Mouse (Mus musculus) hematopoietic stem cell, adult 5-6 weeks (primary cell): ENCODE data around the gene Scarb1. TPM values are rescaled to one million over a fixed set of nuclear protein-coding genes. Genes with fewer than 3 reads are reported as not detected.
A peak's percentile ranks its signal among the peaks of the same experiment; 100 is the strongest.

ENCODE experiments used
- ATAC-seq, 2 experiments: fragments of 125-278 bp in 1 of 2; replicated peaks in 1 of 2; 2 replicates each; pipeline ENCODE4 v1.8.0; 2016 to 2017; ENCODE audit warnings: inconsistent platforms in 2 of 2, mild to moderate bottlenecking in 2 of 2, moderate number of reproducible peaks in 2 of 2, low read depth in 1 of 2, moderate TSS enrichment in 1 of 2; ENCODE audit not compliant: low FRiP score in 2 of 2, poor library complexity in 2 of 2, severe bottlenecking in 2 of 2, insufficient read depth in 1 of 2, low TSS enrichment in 1 of 2
- total RNA-seq: library from RNA; stranded (forward); fragments of 172-1452, 232-1000 nt; gene quantifications from 2 replicates; pipeline ENCODE4 v1.2.3, GENCODE M21; 2017

Gene Scarb1
- total RNA-seq, 1 experiment from 2014 or later = 45.6 TPM

DNA sequence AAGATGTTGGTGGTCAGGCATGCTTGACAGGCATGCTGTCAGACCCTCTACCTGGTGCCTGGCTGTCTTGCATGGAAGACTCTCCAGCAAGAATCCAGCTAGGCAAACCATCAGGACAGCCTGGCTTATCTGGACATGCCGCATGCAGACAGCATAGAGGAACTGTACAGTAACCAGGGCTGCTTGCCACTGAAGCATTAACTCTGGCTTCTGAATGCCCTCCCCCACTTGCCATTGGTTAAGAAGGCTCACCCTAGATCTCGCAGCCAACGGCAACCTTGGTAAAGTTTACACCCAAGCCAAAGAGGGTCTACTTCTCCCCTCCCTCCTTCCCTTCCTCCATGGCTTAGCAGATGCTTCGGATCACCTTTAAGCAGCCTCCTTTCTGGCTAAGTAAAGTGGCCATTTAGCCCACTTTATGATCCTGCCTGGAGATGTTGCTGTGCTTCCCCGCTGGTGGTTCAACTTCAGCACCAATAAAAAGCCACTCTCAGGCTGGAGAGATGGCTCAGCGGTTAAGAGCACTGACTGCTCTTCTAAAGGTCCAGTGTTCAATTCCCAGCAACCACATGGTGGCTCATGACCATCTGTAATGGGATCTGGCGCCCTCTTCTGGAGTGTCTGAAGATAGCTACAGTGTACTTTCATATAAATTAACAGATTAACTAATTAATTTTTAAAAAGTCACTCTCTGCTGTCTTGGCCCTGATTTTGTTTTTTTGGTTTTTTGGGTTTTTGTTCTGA lies 30.2 kb upstream of the Scarb1 start:
- no peak for ATAC-seq

DNA sequence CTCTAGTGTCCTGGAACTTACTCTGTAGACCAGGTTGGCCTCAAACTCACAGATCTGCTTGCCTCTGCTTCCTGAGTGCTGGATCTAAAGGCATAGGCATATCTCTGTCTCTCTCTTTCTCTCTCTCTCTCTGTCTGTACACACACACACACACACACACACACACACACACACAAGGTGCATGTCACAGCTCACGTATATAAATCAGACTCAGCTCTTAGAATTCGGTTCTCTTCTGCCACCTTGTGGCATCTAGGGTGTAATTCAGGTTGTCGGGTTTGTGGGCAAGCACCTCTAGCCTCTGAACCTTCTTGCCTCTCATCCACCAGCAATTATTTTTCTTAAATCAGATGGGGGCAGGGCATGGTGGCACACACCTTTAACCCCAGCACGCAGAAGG lies 27.7 kb upstream of the Scarb1 start:
- peak; percentile 76 to 86; a peak in 3 of 4 replicates for ATAC-seq

DNA sequence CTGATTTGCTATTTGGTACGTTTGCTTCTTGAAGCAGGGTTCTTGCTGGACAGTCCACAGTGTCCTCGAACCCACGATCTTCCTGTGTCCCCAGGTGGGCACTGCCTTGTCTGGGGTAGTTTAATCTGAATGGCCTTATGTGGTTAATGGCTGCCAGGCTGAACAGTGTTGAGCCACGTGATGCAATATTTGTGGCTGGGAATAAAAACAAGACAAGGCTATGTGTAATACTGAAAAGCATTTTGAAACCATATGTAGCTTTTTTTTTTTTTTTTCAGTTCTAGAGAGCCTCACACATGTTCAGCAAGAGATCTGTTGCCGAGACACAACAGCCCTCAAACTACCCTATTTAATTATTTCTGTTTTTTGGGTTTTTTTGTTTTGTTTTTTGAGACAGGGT lies 27.3 kb upstream of the Scarb1 start:
- ATAC-seq = peak in 1 of 2 experiments; percentile 59; a peak in 2 of 4 replicates

DNA sequence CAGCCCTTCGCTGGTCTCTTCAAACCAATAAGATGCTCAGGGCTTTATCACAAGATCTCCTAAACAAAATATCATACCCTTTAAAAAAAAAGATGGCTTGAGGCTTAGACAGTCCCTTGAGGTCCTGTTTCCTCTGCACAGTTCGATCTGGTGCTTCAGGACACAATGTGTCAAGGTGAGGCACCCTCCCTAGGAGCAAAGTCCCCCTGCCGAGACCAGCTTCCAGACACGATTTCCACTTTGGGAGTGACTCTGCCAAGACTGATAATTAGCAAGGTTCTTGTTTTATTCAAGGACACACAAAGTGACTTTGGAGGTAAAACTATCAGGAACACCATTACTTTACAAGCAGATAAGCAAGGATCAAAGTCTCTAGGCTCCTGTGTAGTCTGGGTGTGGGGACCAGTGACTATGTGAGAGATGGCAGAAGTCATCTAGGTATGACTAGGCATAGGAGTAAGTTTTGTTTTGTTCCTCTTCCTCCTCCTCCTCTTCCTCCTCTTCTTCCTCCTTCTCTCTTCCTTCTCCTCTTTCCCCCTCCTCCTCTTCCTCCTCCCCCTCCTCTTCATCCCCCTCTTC lies 24.0 kb upstream of the Scarb1 start:
- no peak for ATAC-seq

DNA sequence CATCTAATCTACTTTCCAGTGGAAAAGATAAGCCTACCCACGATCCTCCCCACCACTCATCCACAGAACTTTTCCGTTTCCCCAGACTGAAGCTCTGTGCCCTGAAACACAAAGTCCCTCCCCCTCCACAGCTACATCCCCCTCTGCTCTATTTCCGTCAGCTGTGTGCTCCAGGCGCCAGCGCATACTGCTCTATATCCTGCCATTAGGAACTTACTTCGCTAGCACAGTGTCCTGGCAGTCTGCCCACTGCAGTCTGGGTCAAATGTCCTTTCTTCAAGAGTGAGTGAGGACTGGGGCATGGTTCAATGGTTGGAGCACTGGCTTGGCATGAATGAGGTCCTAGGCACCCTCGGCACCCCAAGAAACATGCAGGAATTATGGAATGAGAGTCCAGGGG lies 23.0 kb upstream of the Scarb1 start:
- ATAC-seq = no peak

DNA sequence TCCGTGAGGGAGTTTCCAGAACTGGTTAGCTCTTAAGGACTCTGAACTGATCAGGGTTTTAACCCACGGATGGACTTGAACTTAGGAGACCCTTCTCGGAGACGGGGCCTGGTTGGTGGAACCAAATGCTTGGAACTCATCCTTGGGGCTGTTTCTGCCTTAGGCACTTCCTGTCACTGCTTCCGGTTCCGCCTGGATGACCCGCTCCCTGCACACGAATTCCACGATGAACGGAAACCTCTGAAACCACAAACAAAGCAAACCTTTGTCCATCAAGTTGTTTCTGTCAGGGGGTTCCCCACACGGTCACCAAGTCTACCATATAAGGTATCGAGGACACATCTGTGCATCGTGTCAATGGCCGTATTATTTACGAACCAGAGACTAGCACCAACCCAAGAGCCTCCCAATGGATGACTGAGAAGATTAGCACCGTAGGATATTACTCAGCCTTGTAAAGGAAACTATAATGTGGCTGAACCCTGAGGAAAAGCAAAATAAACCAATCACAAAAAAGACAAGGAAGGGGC lies 20.2 kb upstream of the Scarb1 start:
- no peak for ATAC-seq

DNA sequence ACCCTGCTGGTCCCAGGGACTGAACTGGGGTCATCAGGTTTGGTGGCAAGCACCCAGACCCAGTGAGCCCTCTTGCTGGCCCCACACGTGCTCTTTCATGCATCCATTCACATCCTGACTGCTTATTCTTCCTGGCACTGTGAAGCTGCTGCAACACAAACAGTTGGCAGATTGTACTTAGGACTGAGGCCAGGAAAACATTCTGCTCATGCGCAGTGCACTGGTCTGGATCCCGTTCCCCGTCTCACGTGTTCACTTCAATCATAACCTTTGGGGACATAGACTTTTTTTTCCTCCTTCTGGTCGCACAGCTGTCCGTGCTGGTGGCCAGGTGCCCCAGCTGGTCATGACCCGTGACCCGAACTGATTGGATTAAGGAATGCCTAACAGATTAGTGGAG lies 19.7 kb upstream of the Scarb1 start:
- no peak for ATAC-seq

DNA sequence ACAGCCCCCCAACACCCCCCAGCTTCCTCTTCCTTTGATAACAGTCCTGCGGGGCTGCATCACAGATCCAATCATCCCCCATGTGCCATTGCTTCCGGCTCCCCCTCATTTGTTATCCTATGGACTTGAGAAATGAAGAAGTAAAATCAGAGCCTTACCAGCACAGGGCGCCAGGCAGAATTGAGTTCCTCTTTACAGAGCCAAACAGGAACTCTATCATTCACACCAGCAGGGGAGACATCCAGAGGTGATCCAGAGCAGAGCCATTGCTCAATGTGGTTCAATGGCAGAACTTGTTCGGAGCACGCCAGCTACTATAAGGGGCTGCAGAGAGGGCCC lies 17.3 kb upstream of the Scarb1 start:
- ATAC-seq = peak; percentile 93 to 95

DNA sequence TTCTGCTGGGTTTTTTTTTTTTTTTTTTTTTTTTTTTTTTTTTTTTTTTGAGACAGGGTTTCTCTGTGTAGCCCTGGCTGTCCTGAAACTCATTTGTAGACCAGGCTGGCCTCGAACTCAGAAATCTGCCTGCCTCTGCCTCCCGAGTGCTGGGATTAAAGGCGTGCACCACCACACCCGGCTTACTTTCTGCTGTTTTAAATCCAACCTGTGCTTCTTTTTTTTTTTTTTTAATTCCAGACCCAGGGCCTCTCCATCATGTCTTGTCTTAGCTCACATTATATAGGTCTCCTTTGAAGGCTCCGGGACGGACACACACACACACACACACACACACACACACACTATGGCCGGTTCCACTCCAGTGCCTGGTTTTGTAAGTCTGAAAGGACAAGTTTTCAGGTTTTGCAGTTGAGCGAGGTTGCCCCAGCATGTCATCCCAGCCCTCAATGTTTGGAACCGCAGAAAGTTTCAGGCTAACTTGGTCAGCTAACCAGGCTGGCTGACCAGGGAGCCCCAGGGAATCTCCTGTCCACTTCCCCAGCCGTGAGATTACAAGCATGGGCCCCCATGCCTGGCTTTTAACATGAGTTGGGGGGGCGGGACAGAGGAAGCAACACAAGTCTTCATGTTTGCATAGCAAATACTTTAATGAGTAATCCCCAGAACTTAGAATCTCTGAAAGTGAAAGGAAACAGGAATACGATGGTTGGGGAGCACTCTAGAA lies 16.8 kb upstream of the Scarb1 start:
- peak in 1 of 2 experiments; percentile 20; a peak in 2 of 4 replicates for ATAC-seq

DNA sequence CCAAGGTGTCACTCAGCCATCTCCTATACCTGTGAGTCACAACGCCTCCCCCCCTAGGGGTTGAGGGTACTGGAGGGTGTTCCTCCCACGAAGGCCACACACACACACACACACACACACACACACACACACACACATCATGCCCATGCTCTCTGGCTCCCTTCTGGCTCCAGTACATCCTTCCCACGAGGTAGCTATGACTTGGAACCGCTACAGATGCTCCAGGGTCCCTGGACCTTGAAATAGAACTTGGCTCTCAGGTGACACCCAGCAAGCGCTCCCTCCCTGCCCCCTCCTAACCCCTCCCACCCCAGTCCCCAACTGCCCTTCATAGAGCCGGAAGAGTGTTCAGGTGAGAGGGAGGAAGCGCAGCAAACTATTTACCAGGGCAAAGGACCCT lies 14.8 kb upstream of the Scarb1 start:
- no peak for ATAC-seq

DNA sequence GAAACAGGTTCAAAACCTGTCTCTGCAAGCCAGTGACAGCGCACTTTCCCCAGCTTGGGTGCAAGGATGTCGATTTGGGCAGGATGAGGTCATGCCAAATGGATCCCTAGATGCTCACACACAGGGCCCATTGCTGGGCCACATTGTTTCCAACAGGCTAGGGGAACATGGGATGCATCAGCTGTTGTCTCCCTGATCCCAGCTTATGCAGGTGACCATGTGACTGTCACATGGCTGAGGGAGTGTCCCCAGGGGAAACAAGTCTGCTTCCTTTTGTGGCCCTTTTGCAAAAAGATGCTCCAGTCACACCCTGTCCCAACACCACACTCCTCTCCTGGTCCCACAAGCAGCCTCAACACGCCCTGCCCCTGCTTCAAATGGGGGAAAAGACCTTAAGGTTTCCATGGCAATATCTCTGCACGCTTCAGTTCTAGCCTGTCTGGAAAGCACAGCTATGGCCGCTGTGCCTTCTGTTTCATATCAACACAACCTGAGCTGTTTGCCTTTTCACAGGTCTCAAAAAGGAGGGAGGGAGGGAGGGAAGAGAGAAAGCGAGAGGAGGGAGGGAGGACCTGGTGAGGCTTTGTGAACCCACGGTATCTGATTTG lies 14.1 kb upstream of the Scarb1 start:
- ATAC-seq = no peak

DNA sequence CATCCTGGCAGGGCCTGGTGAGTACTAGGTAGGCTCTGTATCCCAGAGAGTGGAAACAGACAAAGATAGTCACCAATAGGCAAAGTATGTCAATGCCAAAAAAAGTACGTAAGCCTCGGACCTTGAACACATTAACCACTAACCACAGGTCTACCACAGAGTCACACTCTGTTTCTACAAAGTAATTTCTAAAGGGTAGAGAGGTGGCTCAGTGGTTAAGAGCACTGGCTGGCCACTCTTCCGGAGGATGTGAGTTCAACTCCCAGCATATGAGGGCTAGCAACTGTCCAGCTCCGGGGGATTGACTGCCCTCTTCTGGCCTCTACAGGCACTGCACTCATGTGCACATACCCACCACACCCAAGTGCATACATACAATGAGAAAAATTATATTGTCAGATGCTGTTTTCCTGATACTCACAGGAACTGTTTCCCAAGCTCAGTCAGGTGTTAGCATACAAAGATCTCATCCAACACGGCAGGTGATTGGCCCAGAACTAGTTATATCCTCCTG lies 11.9 kb upstream of the Scarb1 start:
- ATAC-seq = no peak

DNA sequence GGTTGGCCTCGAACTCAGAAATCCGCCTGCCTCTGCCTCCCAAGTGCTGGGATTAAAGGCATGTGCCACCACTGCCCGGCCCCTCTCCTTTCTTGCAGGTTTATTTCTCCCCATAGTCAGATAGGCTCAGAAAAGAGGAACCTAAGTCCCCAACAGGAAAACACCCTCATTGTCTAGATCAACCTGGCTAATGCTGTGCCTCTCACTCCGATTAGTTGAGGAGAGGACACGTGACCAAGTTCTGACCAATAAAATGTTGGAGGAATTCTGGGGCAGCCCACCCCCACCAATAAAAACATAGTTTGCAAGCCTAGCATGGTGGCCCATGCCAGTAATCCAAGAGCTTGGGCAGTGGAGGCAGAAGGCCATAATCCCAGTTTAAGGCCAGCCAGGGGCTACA lies 11.0 kb upstream of the Scarb1 start:
- ATAC-seq = peak in 1 of 2 experiments; percentile 44; a peak in 2 of 4 replicates

DNA sequence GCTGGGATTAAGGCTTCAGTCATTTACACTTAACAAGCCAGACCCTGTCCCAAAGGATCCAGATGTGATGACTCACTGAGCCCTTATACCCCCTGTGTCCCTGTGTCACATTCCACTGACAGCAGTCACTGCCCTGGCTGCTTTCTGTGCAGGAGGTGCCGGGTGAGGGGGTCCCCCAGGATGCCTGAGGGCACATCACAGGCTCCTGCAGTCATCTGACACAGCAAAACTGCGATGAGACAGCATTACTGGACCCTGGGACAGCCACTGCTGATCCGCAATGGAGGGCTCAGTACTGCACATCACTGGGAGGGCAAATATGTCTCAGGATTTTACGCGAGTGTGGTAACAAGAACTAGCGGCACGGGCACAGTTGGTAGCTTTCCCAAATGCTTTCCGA lies 10.2 kb upstream of the Scarb1 start:
- no peak for ATAC-seq

DNA sequence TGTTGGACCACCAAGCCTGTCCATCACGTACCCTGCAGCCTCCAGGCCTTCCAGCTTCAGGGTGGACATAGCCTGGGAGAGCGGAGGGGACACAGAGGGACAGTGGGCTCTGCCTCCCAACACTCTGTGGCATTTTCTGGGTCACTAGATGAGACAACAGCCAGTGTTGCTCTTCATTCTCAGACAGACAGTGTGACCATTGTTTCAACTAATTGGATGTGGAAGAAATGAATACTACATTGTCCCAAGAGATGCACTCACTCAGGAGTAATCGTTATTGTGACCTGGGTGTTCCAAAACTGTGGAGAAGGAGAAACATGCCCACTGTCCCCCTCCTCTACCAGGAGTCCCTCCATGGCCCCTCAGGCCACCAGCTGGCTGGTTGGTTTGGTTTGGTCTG lies 8.5 kb upstream of the Scarb1 start:
- no peak for ATAC-seq

DNA sequence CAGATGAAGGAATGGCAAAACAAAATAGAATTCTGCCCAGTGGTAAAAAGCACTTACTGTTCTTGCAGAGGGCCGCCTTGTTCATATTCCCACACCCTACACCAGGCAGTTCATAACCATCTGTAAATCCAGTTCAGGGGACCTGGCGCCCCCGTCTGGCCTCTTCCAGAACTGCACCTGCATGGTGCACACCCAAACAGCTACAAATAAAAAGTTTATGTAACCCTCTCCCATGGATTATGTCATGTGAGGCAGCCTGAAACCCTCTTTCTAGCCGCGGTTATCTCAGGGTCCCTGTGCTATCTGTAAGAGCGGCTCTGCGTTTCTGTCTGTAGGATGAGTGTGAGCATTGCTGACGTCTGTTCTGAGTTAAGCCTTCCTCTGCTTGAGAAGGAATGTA lies 7.6 kb upstream of the Scarb1 start:
- peak; percentile 62; a peak in 3 of 4 replicates for ATAC-seq

DNA sequence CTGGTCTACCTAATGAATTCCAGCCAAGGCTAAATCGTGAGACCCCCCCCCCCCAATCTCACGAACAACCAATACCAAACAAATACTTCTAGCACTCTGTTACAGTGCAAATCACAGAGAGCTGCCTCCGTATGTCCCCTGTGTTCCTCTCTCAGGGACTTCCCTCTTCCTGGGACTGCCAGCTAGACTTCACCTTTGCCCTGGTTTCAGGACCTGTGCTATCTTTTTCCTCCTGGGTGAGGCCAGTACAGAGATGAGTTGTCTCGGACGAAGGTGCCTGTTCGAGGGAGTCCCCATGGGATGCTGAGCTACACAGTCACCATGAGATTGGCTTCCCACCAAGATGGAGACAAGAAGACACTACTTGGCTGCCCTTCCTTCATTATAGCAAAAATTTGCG lies 7.2 kb upstream of the Scarb1 start:
- no peak for ATAC-seq

DNA sequence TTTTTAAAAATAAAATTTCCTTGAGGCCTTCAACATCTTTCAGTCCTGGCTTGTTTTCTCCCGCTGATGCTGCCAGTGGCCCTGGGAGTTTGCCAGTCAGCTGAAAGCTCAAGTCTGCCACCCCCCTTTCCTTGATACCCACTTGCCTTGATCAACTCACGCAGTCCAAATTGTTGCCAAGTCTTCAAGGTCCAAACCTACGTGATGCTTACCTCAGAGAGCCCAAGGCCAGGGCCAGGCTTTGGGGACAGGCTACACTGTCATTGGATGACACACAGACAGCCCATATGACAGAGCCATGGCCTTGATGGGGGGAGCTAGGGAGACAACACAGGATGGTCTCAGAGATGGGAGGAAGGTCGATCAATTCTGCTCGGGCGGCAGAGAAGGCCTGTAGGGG lies 3.4 kb upstream of the Scarb1 start:
- ATAC-seq = no peak
